Mouse (Mus musculus) retina, embryonic 14.5 days (tissue): Measurements from ENCODE around the gene Eif4enif1.
"Not testable (repeated sequence)": the region's sequence is repeated elsewhere in the genome, so short reads cannot be mapped to it uniquely, and the experiment has no call there.

ENCODE experiments used
- DNase-seq: peaks from one replicate; pipeline ENCODE4 v3.0.0-alpha.2; 2015; ENCODE audit warnings: low spot score

Gene Eif4enif1

DNA sequence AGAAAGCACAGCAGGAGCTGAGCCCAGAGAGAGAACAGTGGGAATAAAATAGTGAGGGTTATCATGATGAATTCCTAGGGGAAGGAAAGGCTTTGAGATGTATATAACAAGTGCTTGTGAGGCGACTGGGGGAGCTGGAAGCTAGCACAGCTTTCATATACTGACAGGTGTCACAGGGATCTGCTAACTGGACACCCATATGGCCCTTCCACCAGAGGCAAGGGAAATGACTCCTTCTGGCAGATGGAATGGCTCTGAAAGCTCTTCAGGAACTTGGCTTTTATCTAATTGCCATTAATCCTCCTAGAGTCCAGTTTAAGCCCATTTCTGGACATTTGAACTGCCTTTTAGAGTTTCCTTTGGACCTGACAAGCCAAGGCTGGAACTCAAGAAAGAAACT lies 20.2 kb upstream of the Eif4enif1 start:
- not testable (repeated sequence) for DNase-seq

DNA sequence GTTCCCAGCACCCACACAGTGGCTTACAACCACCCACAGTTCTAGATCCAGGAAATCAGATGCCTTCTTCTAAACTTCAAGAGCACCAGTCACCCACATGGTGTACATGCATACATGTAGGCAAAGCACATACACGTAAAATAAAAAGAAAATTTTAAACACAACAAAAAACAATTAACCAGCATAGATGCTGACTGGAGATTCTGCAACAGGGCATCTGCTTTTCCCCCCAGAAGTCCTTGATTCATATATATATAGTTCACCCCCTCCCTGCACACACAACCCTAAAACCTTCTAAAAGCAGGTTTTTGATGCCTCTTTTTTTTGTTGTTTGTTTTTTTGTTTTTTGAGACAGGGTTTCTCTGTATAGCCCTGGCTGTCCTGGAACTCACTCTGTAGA lies 19.5 kb upstream of the Eif4enif1 start:
- DNase-seq = not testable (repeated sequence)

DNA sequence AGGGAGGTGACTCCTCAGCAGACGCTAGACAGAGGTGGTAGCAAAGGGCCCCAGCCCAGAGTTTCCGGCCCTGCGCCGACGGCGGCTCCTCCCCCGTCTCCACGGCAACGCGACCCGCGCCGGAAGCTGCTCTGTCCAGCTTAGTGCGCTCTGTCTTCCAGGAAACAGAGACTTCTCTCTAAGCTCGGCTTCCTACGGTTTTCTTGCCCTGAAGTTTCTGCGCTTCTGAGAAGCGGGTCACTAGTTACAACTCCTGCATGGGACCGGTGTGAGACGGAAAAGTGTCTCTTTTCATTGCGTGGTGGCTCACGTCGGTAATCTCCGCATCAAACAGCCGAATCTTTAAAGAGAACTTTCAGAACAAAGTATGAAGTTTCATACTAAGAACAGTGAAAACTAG lies 8.8 kb upstream of the Eif4enif1 start, which contains the start of gene Sfi1:
Gene Sfi1 (minus strand): TSS at position 101 of the 400 bp plus-strand sequence.
- DNase-seq = no peak

DNA sequence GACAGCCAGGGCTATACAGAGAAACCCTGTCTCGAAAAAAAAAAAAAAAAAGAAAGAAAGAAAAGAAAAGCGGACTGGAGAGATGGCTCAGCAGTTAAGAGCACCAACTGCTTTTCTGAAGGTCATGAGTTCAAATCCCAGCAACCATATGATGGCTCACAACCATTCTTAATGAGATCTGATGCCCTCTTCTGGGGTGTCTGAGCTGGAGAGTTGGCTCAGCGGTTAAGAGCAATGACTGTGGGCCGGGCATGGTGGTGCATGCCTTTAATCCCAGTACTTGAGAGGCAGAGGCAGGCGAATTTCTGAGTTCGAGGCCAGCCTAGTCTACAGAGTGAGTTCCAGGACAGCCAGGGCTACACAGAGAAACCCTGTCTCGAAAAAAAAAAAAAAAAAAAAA lies 1.6 kb upstream of the Eif4enif1 start:
- DNase-seq = not testable (repeated sequence)

DNA sequence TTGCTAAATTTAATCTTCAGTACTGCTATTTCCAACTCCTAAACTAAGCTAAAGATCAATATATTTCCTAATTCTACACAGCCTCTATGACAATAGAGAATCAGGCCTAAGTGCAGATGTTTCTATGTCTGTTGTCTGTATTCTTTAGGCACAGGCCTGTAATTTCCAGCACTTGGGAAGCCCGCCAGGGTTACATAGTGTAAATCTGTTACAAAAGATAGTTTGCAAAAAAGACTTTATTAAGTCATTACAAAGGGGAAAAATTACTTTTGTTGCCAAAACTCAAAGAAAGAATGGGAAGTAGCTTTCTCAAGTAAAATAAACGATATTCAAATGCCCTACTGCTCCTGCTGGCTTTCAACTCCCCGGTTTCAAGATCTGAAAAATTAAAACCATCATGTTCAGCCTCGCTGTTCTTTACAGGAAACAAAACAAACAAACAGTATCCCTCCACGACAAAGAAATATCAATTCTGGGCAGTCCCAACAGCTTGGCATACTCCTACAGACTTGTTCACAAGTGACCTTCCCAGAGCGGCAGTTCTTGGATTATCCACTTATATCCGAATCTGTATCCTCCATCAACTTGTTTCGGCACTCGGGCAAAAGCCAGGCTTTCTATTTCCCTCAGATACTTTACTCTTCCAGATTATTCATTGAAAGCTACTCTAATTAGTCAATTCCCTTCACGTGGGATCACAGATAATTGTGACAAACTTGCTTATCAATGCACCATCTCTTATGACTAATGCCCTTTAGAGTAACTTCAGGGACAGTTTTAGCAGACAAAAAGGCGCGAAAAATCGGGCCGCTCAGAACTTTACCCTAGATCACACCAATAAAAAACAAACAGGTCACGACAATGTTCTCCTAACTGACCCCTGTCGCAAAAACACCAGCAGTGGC lies 614 bp upstream of the Eif4enif1 start:
- no peak for DNase-seq

DNA sequence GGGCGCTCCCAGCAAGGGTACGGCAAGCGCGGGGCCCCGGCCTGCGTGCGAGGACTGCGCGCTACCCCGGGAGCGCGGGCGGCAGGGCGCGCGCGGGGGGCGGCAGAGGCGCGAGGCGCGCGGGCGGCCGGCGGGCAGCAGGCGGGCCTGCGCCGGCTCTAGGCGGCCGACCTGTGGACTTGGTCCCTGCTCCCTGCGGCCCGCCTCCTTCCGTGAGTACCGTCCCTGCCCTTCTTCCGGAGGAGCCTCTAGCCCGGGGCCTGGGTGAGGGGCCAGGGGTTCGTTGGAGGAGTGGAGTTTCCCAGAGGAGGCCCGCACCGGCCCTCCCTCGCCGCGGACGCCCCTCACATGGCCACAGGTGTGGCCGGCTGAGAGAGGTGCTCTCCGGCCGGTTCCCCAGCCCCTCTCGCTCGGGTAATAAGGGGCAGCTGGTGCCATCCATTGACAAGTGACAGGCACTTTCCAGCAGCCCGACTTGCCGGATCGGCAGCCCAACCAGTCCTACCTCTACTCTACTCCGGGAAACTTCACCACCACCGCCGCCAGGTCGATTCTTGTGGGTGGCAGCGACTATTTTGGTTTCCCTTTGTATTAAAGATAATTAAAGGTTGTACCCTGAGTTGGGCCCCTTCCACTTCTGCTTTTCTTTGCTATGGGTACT lies 719 bp downstream of the Eif4enif1 start:
- DNase-seq = peak; percentile 66

DNA sequence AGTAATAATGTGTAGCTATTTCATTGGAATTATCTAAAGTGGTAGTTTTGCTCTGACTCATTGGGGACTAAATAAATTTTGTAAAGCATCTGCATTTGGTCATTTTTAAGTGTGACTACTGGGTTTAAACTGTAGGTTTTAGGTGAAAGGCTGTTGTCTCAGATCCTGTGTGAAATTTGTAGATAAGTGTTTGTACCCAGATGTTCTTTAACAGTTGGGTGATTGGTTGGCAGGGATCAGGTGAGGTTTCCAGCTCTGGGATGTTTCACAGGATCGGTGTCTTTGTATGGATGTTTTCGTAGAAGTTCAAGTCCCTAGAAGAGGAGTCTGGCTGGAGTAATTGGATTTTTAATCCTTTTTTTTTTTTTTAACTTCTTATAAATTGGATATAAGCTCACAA lies 1.6 kb downstream of the Eif4enif1 start:
- no peak for DNase-seq

DNA sequence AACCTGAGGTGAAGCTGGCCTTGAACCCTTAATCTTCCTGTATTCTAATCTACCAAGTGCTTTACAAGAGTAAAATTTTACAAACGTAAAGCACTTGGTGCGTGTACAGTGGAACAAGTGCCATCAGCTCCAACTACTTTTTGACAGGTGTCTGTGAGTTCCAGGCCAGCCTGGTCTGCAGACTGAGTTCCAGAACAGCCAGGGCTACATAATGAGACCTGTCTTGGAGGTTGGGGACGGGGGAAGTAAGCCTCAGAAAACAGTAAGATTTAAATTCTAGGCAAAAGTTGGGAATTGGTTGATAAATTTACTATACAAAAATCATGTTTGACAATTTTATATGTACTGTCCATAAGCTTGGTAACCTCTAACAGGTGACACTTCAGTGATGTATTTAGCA lies 3.0 kb downstream of the Eif4enif1 start:
- no peak for DNase-seq

DNA sequence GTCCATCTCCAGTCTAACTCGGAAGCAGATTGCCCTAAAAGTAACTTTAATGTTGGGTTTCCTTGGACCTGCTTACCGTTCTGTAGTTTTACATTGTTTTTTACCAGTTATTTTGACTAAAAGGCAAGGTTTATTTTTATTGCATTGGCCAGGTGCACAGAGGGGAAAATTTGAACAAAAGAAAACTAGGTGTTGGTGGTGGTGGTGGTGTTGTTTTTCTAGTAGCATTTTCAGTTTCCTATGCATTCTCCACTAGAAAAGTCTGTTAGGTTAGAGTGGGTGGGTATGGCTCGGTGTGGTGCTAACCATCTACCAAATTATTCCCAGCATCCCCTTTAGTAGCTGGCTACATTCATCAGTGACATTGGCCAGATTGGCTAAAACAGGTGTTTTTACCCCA lies 4.6 kb downstream of the Eif4enif1 start:
- DNase-seq = no peak

DNA sequence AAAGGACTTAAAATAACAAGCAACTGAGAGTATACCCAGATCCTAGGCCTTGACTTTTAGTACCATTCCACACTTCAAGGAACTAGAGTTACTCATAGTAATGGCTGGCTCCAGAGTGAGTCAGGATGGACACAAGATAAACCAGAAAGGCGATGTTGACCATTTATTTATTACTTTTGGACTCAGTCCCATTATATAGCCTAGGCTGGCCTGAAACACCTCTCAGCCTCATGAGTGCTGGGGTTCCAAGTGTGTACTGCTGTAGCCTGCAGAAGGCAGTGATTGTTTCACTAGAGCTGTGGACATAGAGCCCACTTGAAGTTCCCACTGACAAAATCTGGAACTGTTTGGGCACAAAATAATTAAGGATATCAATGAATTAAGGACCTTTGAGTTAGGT lies 10.3 kb downstream of the Eif4enif1 start:
- no peak for DNase-seq

DNA sequence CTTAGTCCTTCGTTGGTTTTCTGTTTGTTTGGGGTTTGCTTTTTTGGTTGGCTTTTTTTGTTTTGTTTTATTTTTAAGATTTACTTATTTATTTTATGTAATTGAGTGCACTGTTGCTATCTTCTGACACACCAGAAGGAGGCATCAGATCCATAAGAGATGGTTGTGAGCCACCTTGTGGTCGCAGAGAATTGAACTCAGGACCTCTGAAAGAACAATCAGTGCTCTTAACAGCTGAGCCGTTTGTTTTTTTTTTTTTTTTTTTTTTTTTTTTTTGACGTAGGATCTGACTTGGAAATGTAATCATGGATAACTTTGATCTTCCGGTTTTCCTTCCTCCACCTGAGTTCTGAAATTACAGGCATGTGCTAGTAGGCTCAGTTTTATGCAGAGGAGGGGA lies 20.9 kb downstream of the Eif4enif1 start:
- no peak for DNase-seq

DNA sequence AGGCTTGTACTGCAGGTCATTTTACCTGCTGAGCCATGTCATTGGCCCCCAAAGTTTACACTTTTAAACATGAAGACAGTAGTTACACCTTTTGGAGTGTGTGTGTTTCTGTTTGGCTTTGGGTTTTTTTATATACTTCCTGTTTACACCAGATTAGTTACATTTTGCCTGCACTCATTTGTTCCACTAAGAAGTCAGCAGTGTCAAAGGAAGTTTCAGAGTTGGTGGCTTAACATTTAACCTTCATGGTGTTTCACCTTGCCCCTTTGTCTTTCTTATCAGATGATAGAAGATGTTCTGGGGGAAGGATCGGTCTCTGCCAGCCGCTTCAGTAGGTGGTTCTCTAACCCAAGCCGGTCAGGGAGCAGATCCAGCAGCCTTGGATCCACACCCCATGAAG lies 24.9 kb downstream of the Eif4enif1 start:
- DNase-seq = no peak

DNA sequence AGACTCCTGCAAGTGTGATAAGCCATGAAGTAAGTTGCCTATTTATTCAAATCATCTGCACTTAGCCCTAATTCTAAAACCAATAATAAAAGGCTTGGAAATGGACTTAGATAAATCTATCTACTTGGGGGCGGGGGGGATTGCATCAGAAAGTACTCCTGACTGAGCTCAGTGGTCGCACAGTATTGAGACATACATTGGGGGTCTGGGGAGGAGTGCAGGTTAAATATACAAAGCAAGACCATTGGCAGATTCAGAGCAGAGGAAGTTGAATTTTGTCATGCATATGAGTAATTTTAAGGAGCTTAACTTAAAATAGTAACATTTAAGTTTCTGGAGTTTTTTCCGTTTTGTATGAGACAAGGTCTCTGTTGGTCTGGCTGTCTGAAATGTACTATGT lies 30.1 kb downstream of the Eif4enif1 start:
- no peak for DNase-seq

DNA sequence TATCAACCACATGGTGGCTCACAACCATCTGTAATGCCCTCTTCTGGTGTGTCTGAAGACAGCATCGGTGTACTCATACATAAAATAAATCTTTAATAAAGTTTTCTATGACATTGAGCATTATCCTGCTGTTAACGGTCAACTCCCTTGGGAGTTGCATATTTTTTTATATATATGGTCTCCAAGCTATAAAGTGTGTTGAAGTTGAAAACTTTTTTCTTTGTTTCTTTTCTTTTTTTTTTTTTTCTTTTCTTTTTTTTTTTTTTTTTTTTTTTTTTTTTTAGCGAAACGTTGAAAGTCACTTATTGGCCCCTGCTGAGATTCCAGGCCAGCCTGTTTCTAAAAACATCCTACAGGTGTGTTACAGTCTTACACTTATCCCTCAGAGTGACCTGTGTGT lies 31.5 kb downstream of the Eif4enif1 start:
- DNase-seq = no peak

DNA sequence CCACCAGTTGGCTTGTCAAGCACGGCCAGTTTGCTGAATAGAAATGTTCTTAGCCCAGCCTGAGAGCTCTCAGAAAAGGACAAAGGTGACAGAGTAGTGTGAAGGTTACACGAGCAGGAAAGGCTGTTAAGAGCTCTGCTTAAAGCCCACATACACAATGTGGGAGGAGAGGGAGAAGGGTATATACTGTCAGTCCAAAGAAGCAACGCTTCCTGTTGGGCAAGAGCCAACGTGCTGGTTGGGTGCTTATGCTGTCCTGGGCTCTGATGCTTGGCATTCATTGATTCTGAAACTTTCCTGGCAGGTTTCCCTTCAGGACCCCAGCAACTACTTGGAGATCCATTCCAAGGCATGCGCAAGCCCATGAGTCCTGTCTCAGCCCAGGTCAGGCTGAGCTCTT lies 33.1 kb downstream of the Eif4enif1 start:
- no peak for DNase-seq

DNA sequence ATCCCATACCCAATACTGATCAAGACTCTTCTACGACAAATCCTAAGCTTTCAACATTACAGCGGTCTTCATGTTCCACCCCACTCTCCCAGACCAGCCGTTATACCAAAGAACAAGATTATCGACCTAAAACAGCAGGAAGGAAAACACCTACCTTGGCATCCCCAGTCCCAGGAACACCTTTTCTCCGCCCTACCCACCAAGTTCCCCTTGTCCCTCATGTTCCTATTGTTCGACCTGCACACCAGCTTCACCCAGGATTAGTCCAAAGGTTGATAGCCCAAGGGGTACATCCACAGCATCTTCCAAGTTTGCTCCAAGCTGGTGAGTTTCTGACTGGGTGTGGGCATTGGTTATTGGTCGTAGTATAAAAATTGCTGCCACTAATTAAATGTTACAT lies 40.2 kb downstream of the Eif4enif1 start:
- DNase-seq = no peak

DNA sequence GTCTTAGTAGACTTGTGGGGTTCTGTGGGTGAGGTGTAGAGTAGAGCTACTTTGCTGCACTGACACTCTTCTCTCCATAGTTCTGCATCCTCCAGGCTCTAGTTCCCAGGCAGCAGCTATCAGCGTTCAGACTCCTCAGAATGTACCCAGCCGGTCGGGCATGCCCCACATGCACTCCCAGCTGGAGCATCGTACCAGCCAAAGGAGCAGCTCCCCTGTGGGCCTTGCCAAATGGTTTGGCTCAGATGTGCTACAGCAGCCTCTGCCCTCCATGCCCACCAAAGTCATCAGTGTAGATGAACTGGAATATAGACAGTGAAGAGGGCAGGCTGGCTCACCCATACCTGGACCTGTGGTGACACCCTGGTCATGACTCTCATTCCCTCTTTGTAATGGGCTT lies 41.6 kb downstream of the Eif4enif1 start:
- no peak for DNase-seq

DNA sequence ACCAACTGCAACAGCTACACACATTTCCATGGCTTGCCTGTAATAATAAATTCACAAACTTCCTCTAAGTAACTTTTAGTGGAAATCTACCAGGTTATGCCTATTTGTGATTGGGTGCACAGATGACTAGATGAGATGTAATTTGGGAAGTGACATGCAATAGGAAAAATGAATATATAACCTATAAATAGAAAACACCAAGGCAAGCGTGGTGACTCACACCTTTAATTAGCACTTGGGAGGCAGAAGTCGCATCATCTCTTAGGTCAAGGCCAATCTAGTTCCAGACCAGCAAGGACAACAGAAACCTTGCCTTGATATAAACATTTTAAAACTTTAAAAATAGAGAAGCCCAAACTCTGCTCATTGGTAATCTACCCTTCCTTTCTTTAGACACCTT lies 45.2 kb downstream of the Eif4enif1 start:
- DNase-seq = no peak

DNA sequence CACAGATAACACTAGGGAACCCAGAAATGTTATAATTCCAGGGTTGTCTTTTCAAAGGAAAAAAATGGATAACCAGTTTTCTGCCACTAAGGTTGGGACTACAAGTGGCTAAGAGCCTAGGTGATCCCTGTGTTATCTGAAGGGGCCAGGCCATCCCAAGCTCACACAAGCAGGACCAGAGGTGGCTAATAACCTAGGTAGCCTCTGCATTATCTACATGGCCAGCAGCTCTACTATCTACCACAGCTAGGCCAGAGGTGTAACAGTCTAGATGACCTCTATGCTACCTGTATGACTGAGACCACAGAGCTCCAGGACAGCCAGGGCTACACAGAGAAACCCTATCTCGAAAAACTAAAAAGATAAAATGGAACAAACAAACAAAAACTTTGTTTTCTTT lies 57.3 kb downstream of the Eif4enif1 start:
- DNase-seq = no peak

DNA sequence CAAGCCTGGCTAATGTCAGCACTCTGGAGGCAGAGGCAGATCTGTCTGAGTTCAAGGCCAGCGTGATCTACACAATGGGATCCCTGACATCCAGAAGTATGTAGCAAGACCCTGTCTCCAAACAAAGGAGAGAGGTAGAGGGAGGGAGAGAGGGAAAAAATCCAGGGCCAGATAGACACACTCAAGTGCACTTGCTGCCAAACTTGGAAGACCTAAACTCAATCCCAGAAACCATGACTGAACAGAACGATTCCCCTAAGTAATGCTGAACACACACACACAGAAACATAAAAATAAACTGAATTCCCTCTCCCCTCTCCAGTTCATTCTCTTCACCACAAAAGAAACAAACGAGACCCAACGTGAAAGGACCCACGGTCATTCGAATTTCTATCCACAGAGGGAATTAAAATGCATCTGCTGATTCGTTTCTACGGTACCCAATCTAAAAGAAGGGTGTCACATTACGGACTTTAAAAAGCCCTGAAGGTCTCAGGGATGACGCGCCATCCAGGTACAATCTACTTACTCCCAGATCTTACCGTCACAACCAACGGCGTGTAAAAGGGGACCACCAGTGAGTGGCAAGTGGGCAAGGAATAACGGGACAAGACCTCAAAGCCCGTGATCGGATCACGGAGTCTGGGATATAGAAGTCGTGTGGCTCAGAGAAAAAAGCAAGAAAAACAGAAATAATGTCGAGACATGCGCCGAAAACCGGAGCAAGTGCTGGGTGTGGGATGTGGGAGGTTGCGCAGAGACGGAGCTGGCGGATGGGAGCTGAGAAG lies 63.3 kb downstream of the Eif4enif1 start:
- peak; percentile 28 for DNase-seq

DNA sequence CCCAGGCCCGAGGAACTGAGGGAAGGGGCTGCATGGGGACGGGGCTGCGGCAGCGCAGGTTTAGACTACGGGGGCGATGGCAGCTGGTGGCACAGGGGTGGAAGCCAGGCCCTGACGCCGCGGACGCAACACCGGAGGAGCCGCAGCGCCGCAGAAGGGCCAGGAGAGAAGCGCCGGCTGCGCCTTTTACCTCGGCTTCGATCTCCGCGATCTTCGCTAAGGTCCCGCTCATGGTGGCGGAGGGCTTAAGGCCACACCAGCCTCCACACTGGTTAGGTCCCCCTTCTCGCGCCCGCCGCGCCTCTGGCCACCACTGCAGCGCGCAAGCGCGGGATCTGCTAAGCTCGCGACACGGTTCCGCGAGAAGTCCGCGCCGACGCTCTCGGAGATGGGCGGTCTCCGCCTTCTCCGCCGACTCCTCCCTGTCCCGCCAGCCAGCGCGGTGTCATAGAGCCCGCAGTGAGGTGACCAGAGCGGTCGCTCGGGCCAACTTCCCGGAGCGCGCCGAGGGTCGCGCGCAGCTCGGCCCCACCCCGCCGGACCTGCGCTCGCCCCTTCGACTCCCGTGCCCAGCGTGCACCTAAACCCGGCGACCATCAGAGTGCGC lies 64.0 kb downstream of the Eif4enif1 start, which contains the start of gene Drg1:
Gene Drg1 (minus strand): TSS at position 337 of the 607 bp plus-strand sequence.
- peak; percentile 98 for DNase-seq

DNA sequence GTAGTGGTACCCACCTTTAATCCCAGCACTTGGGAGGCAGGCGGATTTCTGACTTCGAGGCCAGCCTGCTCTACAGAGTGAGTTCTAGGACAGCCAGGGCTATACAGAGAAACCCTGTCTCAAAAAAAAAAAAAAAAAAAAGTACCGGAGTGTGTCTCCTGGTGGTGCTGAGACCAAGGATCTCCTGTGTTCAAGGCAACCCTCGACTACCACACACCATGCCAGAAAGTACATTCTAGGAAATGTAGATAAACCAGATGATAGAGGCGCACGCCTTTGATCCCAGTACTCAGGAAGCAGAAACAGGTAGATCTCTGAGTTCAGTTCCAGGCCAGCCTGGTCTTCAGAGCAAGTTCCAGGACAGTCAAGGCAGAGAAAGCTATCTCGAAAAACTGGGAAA lies 64.9 kb downstream of the Eif4enif1 start:
- no peak for DNase-seq
